Mouse (Mus musculus) adrenal gland, adult 8-10 months (tissue): ENCODE measurements around the gene Dusp2. TPM values are rescaled to one million over a fixed set of nuclear protein-coding genes. Genes with fewer than 3 reads are reported as not detected.

ENCODE experiments used
- DNase-seq: peaks from one replicate; pipeline ENCODE4 v3.0.0; 2022
- total RNA-seq, 4 experiments: library from RNA; stranded (reverse); gene quantifications; 2 replicates each; pipeline ENCODE4 v1.2.4; 2022

Gene Dusp2
- total RNA-seq, 4 experiments from 2014 or later: 0.91 to 0.96 (median 0.92) TPM

DNA sequence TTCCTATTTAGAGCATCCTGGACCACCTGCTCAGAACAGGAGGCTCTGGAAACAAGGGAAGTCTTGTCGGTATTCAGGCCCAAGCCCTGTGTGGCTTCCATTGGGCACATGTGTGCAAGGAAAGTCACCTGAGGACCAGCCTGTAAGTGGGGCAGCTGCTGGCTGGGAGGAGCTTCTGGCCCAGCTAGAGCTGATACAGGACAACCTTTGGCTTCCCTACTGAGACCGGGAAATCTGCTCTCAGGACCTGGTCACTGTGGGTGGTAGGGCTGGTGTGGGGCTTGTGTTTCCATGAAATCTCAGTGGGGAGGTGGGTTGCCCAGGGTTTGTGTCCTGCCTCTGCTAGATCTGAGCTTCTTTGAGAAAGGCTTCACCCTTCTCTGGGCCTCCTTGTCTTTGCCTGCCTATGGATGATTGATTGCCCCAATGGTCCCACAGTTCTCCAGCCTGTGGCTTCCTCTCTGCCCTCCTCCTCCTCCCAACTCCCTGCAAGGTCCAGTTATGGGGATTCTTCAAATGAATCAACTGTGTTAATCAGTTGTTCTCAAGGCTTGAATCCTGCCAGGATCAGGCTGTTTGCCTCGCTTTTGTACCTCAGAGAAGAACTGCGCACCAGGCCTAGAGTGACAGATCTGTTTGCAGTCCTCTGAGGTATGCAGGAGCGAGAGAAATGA lies 33.9 kb downstream of the Dusp2 start:
- no peak for DNase-seq

DNA sequence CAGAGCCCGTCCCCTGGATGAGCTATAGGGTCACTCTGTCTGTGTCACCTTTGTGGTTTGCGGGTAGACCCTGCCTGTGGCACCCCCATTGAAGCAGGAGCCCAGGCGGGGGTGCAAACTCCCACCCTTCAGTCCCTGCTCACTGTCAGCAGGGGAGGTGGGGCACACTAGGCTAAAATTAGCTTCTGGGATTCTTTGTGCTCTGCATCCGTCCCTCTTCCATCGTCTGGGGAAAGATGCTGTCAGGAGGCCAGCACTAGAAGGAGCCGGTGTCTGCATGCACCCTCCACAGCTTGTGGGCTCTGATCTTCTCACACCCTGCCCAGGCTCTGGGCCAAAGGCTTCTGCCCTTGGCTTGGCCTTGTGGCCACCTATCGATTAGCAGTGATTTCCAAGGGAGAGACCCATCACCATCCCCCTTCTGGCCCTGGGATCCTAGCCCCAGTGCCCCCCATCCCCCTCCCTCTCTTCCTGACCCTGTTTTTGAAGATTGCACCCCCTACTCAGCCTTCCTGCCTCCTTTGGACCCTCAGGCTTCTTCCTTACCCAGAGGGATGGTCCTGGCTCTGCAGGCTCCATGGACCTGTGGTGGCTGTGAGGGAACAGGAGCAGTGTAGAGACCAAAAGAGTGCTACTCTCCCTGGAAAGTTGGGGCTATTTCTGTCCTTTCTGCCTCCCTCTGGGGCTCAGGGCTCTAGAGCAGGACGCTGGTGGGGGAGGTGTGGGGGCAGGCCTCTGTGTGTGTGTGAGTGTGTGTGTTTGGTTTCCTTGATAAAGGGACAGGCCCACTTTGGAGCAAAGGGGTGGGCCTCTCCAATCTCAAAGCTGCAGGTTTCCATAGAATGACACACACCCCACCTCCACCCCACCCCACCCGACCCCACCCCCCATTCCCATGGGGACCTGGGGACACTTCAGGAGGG lies 34.9 kb downstream of the Dusp2 start:
- no peak for DNase-seq

DNA sequence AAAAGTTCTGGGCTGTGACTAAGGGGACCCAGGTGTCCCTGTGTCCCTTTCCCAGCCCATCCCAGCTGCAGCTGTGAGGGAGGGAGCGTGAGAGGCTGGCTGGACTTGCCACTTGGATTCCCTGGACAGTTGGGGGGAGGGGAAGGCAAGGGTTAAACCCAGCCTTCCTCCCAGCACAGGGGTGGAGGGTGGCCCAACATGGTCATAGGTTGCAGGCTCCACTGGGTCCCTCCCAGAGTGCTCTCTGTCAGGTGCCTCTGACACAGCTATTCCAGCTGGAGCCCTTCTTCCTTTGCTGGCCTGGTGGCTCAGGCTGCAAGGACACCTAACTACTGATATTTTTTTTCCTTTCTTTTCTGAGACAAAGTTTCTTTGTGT lies 35.5 kb downstream of the Dusp2 start:
- no peak for DNase-seq

DNA sequence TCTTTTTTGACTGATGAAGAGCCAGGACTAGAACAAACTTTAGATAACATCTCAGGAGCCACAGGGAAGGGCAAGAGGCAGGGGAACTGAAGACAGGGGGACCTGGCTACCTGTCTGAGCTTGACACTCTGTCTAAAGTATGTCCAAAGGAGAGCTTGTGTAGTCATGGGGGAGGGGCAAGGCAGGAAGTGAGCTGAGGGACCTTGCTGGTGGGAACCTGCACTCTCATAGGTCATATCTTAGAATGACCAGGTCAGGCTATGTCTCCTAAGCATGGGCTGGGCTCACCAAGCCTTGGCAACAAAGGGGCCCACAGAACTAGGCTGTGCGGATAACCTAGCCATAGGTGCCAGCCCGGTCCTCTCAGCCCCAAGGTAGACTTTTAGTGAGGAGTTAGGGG lies 36.1 kb downstream of the Dusp2 start:
- no peak for DNase-seq

DNA sequence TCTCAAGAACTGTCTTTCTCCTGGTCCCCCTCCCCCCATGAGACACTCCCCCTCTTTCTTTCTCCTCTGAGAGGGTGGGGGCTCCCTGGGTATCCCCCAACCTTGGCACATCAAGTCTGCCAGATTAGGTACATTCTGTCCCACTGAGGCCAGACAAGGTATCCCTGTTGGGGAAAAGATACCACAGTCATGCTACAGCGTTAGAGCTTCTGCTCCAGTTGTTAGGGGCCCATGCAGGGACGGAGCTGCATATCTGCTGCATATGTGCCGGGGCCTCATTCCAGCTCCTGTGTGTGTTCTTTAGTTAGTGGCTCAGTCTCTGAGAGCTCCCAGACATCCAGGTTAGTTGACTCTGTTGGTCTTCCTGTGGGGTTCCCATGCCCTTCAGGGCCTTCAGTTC lies 38.2 kb downstream of the Dusp2 start:
- DNase-seq: no peak

DNA sequence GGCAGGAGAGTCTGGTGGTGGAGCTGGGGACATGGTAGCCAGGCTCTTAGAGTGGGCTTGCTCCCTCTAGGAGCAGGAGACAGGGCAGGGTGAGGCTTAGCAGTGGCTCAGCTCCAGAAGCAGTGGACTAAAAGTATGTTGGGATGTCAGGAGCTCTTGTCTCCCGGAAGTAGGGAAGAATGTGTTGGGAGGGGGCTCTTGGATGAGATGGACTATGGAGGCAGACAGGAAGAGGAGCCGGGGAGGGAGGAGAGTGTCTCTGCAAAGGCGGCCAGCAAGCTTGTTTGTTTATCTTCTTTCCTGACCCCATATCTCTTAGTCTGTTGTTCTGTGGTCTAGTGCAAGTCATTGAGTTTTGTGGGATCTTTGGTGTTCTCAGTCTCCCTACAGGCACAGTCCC lies 39.1 kb downstream of the Dusp2 start:
- no peak for DNase-seq

DNA sequence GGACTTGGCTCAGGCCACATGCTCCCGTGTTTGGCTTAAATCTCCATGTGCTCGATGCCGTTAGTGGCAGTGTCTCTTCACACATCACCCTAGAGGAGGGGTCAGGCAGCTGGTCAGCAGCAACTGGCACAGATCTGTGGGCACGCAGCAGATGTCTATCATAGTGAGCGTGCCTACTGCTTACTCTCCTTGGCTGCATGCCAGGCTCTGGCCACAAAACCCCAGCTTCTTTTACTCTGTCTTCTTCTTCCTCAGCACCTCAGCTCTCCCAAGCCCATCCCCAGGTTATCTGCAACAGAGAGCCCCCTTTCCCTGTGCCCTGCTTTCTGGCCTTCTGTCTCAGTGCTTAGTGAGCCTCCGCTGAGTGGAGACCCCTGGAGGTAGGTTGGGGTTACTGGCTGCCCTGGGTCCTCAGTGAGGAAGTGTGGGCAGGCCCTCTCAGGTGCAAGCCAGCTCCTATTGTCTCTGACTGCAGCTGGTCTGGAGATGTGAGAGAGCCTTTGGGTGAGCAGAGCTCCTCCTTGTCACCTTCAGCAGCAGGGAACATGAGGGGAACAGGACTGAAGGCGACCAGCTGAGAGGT lies 39.9 kb downstream of the Dusp2 start:
- DNase-seq: no peak

DNA sequence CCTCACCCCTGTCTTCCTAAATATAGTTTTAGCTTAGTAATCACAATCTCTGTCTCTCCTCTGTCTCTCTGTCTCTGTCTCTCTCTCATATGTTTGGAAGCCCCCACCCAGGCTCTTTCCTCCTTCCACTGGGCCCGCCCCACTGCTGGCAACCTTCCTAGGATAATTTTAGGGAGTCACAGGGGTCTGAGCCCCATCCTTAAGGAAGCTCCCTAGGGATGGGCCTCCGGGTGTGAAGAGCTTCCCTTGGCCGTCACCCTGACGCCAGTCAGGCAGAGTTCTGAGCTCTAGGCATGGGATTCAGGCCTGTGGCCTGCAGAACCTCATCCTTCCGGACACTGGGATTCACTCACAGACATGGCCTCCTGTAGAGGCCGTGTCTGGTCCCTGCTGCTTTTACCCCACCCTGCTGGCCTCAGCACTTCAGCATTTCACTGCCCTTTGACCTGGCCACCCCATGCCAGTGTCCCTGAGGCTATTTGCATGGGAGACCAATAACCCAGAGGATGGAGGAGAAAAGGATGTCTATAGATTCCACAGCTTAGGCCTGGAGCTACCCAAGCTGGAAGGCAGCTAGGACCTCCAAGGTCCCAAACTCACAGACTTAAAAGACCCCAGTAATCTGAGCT lies 40.6 kb downstream of the Dusp2 start:
- no peak for DNase-seq

DNA sequence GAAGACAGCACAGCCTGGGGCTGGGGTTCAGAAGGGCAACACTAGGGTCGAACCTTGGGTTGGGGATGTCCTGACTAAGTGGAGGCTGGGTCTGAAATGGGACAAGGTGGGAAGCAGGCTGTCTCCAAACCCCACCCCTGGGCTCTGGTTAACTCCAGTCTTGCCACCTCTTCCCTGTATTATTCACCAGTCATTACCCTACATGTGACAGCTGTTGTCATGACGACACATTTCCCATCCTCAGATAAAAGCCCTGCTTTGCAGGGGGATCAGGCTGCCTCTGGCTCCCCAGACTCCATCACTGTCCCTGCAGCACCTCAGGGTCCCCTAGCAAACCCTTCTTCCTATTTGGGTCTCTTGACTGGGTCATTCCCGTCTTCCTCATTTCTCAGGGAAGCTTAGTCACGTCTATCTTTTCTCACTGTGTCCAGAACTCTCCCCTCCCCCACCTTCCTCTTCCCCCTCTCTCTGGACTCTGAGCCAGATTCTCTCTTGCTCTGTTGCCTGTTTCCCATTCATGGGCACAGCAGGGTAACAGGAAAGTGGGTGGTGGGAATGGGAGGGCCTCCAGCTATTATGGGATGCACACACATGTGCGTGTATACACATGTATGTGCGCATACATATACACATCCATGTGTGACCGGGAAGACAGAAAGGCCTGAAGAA lies 42.1 kb downstream of the Dusp2 start:
- no peak for DNase-seq

DNA sequence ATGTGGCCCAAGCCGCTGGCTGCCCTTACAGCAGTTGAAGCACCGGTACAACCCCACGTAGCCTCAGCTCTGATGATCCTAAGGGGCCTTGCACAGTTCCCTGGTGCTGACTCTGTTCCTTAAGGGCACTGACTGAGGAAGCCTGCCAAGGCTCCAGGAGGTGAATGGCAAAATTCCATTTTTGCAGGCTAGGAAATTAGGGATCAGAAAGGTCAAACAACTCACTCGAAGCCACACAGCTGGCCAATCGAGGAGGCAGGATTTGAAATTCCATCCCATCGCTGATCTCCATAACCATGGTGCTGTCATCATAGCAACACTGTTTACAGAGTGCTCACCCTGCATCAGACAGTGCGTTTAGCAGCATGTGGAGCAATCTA lies 42.6 kb downstream of the Dusp2 start:
- DNase-seq: no peak

DNA sequence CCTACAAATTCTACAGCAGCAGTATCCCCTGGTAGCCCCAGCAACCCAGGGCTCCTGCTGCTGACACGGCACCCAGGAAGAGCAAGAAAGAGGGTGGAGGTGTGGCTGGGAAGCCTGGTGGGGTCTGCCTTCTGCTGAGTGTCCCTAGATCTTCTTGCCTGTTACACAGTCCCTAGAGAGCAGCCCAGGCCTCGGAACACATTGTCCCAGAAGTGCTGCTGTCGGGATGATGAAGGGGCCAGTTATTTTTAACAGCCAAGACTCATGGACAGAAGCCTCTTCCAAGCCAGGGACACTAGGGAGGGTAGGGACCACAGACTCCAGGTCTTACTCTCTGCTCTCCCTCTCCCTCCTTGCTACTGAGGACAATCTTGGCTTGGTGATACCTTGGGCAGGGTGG lies 43.3 kb downstream of the Dusp2 start:
- DNase-seq: no peak

DNA sequence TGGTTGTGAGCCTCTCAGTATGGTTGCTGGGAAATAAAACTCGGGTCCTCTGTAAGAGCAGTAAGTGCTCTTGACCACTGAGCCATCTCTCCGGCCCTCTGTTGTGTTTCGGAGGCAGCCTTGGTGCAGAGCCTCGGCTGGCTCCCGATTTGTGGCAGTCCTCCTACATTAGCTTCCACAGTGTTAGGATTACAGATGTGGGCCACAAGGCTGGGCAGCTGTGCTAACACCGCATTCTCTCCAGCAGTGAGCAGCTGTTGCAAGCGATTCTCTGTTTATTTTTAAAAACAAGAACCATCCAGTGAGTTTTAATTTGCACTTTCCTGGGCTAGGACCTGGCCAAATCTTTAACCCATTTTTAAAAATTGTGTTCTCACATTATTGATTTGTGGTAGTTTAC lies 47.9 kb downstream of the Dusp2 start:
- no peak for DNase-seq

DNA sequence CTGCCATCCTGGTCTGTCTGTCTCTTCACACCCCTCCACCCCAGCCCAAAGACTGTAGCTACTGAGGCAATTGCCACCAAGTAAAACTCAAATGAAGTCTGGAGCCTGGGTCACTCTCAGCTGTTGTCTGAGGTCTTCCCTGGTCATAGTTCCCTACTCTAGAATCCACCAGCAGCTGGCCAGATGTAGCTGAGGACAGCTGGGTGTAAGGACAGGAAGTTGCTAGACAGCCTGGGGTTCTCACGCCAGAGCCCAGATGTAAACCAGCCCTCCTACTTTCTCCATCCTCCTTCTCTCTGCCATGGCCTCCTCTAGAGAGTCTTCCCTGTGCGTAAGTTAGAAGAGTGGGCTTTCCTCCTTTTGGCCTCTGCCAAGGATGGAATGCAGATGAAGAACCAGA lies 51.6 kb downstream of the Dusp2 start:
- DNase-seq: no peak

Other genes with a start within 250 kb of the Dusp2 start
- gene Ncaph, start 202.2 kb upstream of the Dusp2 start, total RNA-seq: 1 to 10 TPM; 1.6 to 2.4 (median 1.7) TPM
- 1 to 10 TPM; 4.8 to 6.5 (median 5.4) TPM for gene Itpripl1, start 192.7 kb upstream of the Dusp2 start, total RNA-seq
- gene 1810024B03Rik, start 127.9 kb upstream of the Dusp2 start, total RNA-seq: 1 to 10 TPM; 1.1 to 2.5 (median 1.9) TPM
- 100 to 1,000 TPM in 2 of 4 experiments, 10 to 100 TPM in 2; 81.3 to 110 (median 95.1) TPM for gene Snrnp200, start 127.8 kb upstream of the Dusp2 start, total RNA-seq
- gene Ciao1, start 88.3 kb upstream of the Dusp2 start, total RNA-seq: 100 to 1,000 TPM; 121 to 155 (median 131) TPM
- gene Tmem127, start 88.3 kb upstream of the Dusp2 start, total RNA-seq: 10 to 100 TPM; 80.3 to 95.7 (median 89.0) TPM
- 100 to 1,000 TPM; 108 to 147 (median 121) TPM for gene Stard7, start 65.9 kb upstream of the Dusp2 start, total RNA-seq
- gene Astl, start 2.5 kb downstream of the Dusp2 start, total RNA-seq: not detected
- 1 to 10 TPM; 1.1 to 1.7 (median 1.6) TPM for gene Adra2b, start 27.0 kb downstream of the Dusp2 start, total RNA-seq
- gene Gpat2, start 89.0 kb downstream of the Dusp2 start, total RNA-seq: under 1 TPM in 3 of 4 experiments, not detected in 1; 0.17 to 0.94 (median 0.71) TPM
- gene Fahd2a, start 108.4 kb downstream of the Dusp2 start, total RNA-seq: 10 to 100 TPM; 50.4 to 65.8 (median 54.9) TPM
- gene Kcnip3, start 185.9 kb downstream of the Dusp2 start, total RNA-seq: 10 to 100 TPM in 2 of 4 experiments, 1 to 10 TPM in 2; 7.8 to 10.2 (median 9.1) TPM
- 1 to 10 TPM in 2 of 4 experiments, under 1 TPM in 2; 0.80 to 1.8 (median 1.3) TPM for gene Prom2, start 205.3 kb downstream of the Dusp2 start, total RNA-seq